Mouse (Mus musculus): ENCODE measurements around the gene Eps15.

DNA sequence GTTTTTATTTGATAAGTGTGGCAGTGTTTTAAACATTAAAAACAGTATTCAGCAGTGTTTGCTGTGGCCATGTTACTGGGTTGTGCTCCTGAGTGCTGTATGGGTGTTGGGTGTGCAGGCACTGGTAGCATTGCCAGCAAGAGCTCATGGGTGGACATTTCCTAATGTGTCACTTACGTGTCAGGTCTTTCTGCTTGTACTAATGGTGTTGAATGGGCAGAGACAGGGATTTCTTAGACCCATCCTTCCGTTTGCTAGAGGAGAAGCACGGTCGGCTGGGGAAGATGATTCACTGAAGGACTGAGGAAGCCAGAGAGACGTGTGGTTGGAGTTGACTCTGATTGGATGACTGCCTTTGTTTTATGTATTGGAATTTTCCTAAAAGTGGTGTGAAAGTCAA lies 63.8 kb downstream of the Eps15 start:
- TF ChIP-seq POLR2A (IDR thresholded peaks at IDR 0.05; ENCODE audit: control insufficient read depth, low read depth, low read length) (no peak), CTCF (IDR thresholded peaks at IDR 0.05; ENCODE audit: control insufficient read depth, insufficient read depth, insufficient replicate concordance, low read depth, low read length) (no peak)

All from testis, adult 2 months (tissue).